ENCODE assay signal across 8 mouse cellular contexts in genomic region chr5:143622623-143623150, GRCm38 (mm10). TPM values are rescaled to one million over a fixed set of nuclear protein-coding genes. Genes with fewer than 3 reads are reported as not detected.
A peak's percentile ranks its signal among the peaks of the same experiment; 100 is the strongest.
DNase-seq lines count a peak whose midpoint lies in the region; ATAC-seq and TF ChIP-seq lines count a peak whose summit lies in the region.

No protein-coding gene starts in this region.

- H3K27ac ChIP-seq in intestine, embryonic 14.5 days (ENCODE audit: low read depth): peak overlapping the region; percentile 71

- peak; percentile 44 for DNase-seq in cerebellum, adult 11-12 months
- peak; percentile 10 for DNase-seq in thymus, postnatal 0 days (ENCODE audit: low spot score)
- DNase-seq in thymus, adult 18-20 months: no peak
- peak; percentile 67 for DNase-seq in intestine, embryonic 14.5 days (ENCODE audit: low spot score)
- no peak for DNase-seq in layer of hippocampus, adult 9-10 months (ENCODE audit: low spot score)
- no peak for DNase-seq in cerebellum, postnatal 14 days

- H3K4me1 ChIP-seq in intestine, embryonic 14.5 days (replicated peaks; ENCODE audit: control insufficient read depth, insufficient read depth, low read length): peaks cover 30% of the 10 kb centered on the region

- no peak for TF ChIP-seq POLR2A in myocyte (IDR thresholded peaks at IDR 0.05; ENCODE audit: insufficient read length, low read depth)

- WGBS in intestine, embryonic 14.5 days: under 1% methylated on average over 48 of the region's 48 CpGs

- H3K4me2 ChIP-seq in intestine, embryonic 14.5 days (ENCODE audit: low read length): peak overlapping the region; percentile 82
- H3K4me2 ChIP-seq in myocyte (ENCODE audit: low read depth): peak overlapping the region; percentile 70

- H3K79me2 ChIP-seq in myocyte (ENCODE audit: control insufficient read depth, insufficient read depth): peaks cover 53% of the 10 kb centered on the region

- ATAC-seq in cerebellum, adult (ENCODE audit: insufficient number of reproducible peaks, low FRiP score, low TSS enrichment): no peak
- ATAC-seq in intestine, embryonic 14.5 days (replicated peaks; ENCODE audit: low FRiP score, low TSS enrichment, low read depth): peak; percentile 76

- peak overlapping the region; percentile 85 for H3K9ac ChIP-seq in intestine, embryonic 14.5 days (ENCODE audit: low read length)

- H3K4me3 ChIP-seq in intestine, embryonic 14.5 days (ENCODE audit: low read depth, low read length): peak overlapping the region; percentile 90
- peak overlapping the region; percentile 61 for H3K4me3 ChIP-seq in myocyte

- H3K36me3 ChIP-seq in intestine, embryonic 14.5 days (ENCODE audit: control insufficient read depth, insufficient read depth, low read length): no peaks in the 10 kb centered on the region
- H3K36me3 ChIP-seq in myocyte (ENCODE audit: control insufficient read depth, insufficient read depth): no peaks in the 10 kb centered on the region

- no peaks in the 10 kb centered on the region for H3K27me3 ChIP-seq in intestine, embryonic 14.5 days (replicated peaks; ENCODE audit: control insufficient read depth, insufficient read depth, low read length)
- no peaks in the 10 kb centered on the region for H3K27me3 ChIP-seq in myocyte (ENCODE audit: control insufficient read depth, insufficient read depth, insufficient read length)

- peak overlapping the region; percentile 71 for H3ac ChIP-seq in myocyte (ENCODE audit: control insufficient read depth, insufficient read length)

- H3K9me3 ChIP-seq in intestine, embryonic 14.5 days (ENCODE audit: control insufficient read depth, low read length): no peaks in the 10 kb centered on the region

TF ChIP-seq in myocyte, 11 proteins besides CTCF, POLR2A, EP300 and RAD21:
- TF ChIP-seq MAX (IDR thresholded peaks at IDR 0.05; ENCODE audit: low read depth) (no peak), MYOG (IDR thresholded peaks at IDR 0.05; ENCODE audit: control insufficient read depth in 1 of 3, insufficient read depth in 1 of 3, insufficient read length in 2 of 3, low read depth in 2 of 3) (peak in 1 of 3 experiments; percentile 8)

RNA-seq across cellular contexts. Expression of gene Cyth3, which starts 0.4 kb away (rescaled TPM):
- 13.8 and 17.2 TPM in 2 replicates for polyA plus RNA-seq in thymus, postnatal 0 days (2015; fragmentation: Nextera tagmentation; extraction: Ambion mirVana)
- polyA plus RNA-seq in intestine, embryonic 14.5 days (2014; fragmentation: Nextera tagmentation; extraction: Ambion mirVana): 51.6 and 52.2 TPM in 2 replicates
- 18.5 TPM for polyA plus RNA-seq in myocyte (2012; fragmentation: generic; extraction: Trizol)

Comparison
In these comparisons a context has a peak if more than half of its experiments do, and no peak if none do; other contexts are left out.
1. DNase-seq: peak in cerebellum, adult 11-12 months (single experiment), thymus, postnatal 0 days (single experiment) and intestine, embryonic 14.5 days (single experiment); none in thymus, adult 18-20 months (0 of 2), layer of hippocampus, adult 9-10 months (single experiment) and cerebellum, postnatal 14 days (0 of 2).